Mouse (Mus musculus) fibroblast of lung, adult 2 months (primary cell): Measurements from ENCODE around the gene Plxna2.

Source experiments
- DNase-seq: peaks from one replicate; pipeline ENCODE4 v3.0.0-alpha.2; 2011; ENCODE audit warnings: low read depth

Plxna2 gene

DNA sequence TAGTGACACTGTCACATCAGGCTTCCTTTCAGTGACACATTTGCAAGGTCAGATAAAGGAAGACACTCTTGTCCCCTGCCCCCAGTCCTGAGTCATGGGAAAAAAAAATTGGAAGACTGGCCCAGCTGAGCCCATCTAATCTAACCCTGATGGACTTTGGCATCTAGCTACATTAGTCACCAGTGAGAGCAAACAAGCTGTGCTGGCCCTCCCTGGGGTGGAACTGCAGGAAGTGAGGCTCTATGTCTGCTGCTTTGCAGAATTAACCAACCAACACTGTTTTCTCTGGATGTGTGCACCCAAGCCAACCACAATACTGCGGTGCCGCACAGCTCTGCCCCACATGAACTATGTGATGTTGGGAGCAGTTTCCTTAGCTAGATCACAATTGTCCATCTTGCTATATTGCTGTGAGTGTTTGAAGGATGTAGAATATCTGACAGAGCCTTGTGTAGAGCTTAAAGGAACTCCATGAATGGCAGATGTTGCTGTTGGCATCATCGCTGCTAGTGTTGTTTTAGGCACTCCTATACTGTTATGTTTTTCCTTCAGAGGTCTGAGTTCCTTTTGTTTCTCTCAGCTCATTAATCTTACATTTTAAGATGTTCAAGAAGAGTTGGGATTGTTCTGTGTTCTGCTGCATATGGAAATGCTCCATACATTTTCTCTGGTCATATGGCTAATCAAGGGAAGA lies 42.6 kb downstream of the Plxna2 start:
- DNase-seq, result peak; percentile 89

DNA sequence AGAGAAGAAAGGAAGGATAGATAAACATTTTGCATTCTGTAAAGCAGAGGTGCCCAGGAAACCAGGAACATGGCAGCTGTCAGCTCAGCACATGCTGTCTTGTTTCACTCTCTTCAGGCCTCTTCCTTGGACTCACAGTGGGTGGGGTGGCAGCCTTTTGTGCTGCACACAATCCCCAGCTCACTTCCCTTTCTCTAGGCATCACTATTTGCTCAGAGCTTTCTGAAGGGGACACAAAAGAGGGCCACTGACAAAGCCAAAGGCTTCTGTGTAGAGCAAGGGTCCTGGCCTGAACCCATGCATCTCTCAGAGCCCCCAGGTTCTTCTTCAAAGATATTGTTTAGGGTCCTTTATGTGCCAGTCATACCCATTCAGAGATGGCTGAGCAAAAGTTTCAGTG lies 45.0 kb downstream of the Plxna2 start:
- DNase-seq, result no peak

DNA sequence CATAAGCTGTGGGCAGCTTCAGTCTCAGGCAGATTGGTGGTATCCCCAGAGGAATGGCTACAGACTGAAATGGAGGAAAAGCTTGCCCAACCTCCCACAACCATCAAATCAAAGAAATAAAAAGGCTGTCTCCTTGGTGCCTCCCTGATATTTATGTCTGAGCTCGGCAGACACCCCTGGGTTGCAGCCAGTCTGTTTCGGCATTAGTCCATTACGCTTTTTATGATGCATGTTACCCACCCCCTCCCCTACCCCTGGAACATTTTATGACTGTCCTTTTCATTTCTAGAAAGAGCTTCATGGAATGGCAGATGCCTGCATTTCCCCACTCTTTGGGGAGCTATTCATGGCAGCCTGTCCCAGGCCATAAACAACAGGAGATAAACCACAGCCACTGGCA lies 47.7 kb downstream of the Plxna2 start:
- no peak for DNase-seq

DNA sequence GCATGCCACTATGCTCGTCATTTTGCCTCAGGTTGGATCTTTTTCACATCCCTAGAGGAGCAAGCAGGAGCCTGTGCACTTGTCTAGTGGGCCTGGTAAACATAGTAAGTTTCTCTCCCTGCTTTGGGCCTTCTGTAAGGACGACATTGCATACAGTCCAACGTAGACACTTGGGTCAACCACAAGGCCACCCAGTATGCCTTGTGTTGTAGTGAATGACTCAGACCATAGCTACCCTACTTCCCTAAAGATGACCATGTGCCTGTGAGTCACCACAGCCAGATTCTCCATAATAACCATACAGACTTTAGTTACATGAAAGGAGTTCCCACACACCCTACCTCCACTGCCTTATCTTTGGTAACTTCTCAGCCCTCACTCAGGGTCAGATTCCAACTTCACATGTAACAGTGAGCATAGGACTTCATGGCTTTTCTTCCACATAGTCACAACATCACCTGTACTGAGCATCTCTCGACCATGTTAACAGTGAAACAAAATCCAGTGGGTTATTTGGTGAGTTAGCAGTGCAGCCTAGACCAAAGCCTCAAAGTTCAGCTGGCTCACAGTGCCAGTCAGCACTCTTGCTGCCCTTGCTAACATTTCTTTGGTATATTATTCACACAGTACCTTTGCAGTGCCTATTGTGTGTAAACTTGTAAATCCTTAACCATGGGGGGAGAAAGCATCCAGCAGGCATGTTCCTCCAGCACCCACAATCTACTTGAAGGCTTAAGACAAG lies 53.9 kb downstream of the Plxna2 start:
- peak; percentile 40 for DNase-seq

DNA sequence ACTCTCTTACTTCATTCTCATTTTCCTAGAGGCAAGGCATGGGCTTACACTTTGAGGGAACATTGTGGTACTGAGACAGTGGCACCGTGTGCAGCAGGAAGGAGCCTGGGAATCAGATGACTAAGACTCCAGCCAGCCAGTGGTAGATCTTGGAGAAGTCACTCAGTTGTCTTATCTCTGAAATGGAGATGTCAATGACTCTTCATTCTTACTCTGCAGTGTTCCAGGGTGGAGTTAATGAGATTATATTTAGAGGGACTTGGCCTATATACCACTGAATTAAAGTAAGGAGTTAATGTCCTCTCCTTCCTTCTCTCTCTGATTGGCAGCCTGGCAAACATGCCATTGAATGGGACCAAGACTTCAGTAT lies 54.5 kb downstream of the Plxna2 start:
- DNase-seq, result no peak

DNA sequence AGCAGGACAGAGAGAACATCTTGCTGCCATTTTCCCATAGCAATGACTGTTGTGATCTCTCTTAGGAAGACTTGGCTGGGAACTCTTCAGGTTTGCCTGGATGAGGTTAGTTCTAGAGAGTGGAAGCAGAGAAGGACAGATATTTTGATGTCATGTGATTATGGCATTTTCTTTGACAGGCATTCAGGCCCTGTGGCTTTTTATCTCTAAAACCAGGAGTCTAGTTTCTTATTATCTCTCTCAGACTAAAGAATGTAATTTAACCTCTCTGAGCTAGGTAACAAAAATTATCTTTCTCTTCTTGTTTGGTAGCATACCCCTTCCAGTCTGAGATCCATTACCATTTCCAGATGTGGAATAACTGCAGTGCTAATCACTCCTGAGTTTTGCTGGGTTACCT lies 55.2 kb downstream of the Plxna2 start:
- DNase-seq, result no peak

DNA sequence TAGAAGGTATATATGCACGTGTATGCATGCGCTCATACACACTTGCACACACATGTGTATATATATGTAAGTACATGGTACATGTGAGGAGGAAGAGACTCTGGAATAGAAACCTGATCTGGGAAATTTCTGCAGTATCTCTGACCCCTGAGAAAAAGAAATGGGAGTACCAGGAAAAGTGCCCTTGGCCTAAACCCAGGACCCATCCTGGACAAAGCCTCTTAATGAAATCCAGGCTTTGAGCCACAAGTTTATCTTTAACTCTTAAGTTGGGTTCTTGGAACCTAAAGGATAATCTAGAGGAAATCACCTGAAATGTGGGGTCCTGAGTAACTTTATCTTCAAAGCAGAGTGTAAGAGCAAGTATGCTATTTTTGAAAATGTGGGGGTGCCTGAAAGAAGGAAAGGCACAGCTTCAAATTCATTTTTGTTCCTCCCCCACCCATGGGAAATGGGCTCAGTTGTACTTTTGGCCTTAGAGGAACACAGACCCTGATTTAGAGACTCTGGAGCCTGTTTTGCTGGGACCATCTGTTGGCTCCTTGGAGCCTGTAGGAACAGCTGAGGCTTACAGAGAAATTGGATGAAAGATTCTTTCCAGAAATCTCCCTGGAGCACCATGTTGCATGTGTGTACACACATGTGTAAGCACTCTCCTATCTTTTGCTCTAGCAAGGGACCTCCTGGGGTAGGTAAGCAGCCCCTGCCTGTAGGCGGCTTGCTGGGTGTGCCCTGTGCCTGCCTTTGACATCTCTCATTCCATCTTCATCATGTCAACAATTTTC lies 57.3 kb downstream of the Plxna2 start:
- no peak for DNase-seq

DNA sequence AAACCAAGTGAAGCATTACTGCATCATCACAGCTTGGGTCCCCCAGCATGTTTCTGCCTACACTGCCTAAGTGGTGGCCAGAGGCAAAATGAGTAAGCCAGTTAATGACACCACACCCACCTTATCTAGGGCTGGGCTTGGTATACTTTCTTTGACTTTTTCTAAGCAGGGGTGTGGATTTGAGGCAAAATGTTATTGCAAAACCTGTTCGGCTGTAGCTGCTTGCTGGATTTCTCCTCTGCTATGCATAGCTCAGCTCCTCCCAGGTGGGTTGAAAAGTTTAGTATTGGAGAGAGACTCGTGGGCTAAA lies 57.8 kb downstream of the Plxna2 start:
- no peak for DNase-seq

DNA sequence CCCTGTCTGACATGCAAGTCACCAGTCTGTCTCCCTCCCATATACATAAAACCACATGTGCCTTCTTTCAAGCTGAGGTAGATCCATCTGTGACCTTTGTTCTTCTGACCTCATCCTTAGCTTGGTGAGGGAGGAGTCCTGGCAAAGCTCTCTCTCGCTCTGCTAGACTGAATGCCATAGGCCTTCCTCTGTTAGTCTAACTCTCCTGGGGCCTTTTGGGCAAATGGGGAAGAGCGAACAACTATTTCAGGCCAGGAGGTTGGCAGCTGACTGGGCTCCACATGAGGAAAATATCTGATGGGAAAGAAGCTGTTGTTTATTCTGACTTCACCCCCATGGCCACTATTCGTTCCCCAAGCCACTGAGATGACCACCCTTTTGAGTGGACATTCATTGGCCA lies 59.9 kb downstream of the Plxna2 start:
- no peak for DNase-seq

DNA sequence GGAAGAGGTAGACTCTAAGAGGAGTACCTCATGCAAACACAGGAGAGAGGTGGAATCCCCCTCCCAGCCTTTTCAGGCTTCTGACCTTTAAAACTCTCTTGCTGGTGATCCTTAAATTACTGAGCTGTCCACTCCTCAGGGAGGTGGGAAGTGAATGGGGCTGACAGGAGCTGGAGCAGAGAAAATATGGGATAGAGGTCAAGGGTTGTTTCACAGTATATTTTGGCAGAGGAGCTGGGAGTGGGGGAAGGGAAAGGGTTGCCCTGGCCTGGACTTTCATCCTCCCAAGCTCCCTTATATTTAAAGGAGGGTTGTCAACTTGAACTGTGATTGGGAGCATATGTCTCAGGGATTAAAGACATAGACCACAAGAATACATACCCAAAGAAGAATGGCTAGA lies 61.1 kb downstream of the Plxna2 start:
- no peak for DNase-seq

DNA sequence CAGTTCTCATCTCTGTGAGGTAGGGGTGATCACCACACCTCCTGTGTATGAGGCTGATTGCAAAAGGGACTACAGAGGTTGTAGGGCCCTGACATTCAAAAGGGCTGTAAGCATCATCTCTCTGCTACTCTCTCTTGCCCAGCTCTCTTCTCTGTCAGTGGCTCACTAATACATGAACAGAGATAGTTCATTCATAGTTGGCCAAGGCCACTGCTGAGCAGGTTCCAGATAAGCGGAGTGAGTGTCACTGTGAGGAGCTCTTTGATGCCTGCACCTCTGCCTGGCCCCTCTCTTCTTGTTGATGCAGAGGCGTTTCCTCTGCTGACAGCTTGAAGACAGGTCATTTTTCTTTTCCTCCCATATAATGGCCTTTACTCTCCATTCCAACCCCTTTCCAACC lies 62.1 kb downstream of the Plxna2 start:
- no peak for DNase-seq

DNA sequence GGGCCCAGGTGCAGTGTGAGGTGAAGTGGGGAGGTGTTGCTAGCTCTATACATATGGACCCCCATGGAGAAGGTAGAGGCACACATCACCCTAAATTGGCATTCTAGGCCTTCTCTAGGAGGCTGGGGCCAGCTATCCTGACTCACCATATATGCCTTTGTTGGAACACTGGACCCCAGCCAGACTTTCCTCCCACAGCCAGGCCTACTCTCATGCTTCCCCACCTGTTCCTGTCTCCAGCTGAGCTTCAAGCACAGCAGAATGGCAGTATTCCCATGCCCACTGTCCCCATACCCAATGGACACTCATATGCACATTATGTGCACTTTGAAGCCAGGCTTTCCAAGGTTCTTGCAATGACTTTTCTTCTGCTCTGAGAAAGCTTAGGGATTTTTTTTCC lies 64.0 kb downstream of the Plxna2 start:
- DNase-seq, result no peak

DNA sequence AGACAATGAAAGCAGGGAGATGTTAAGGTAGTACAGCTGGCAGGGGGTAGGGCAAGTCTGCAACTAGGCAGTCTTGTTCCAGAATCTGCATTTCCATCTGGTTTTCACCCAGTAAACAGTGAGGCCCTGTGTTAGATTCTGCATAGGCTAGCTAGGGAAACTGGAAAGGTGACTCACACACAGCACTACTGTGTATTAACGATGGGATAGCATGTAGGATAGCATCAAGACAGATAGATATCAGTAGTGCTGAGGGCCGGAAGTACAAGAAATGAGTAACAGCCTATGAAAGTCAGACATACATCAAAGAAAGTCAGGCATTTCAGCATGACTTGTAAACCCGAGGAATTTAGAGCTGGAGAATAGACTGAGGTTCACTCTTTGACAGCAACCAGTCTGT lies 65.1 kb downstream of the Plxna2 start:
- no peak for DNase-seq

DNA sequence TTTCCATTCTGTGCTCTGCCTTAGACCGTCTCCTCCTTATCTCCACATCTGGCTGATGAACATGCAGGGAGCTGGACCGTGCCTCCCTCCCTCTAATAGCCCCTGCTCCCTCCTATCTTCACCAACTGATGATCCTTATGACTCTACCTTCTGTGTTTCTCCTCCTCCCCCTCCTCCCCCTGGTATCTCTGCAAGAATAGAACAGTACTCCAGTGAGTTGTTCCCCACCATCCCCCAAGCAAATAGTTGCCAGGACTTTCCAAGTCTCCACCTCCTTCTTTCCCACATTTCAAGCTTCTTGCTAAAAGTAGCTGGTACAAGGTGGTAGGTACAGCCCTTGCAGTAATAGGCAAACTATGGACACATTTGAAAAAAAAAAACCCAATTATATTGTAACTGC lies 67.9 kb downstream of the Plxna2 start:
- no peak for DNase-seq

DNA sequence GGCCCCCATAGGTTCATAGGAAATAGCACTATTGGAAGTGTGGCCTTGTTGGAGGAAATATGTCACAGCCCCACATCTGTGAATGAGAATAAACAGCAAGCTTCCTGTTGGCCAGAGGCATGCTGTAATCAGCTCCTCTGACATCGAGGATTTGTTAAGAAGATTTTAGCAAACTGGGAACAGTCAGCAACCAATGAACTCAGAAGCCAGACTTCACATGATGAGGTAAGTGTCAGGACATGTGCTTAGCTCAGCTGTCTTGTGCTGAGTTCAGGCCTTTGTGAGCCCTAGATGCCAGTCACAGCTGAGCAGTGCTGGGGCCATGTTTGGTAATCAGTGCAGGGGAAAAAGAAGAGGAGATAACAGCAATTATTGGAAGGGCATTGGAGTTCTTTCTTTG lies 69.7 kb downstream of the Plxna2 start:
- no peak for DNase-seq

DNA sequence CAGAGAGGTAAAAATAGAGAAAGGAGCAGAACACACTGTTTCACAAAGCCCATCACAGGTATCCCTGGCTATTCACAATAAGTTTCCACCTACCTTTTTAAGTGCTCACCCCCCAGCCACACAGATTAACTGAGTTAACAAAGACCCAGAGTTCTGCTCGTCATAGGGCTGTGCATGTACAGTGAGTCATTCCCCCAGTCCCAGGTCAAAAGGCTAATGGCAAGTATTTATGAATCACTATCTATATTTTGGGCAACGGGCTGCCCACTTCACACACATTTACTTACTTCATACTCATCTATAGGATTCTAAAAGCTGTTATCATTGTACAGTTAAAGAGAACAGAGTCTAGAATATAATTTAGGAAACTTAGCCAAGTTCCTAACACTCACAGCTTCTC lies 70.1 kb downstream of the Plxna2 start:
- no peak for DNase-seq

DNA sequence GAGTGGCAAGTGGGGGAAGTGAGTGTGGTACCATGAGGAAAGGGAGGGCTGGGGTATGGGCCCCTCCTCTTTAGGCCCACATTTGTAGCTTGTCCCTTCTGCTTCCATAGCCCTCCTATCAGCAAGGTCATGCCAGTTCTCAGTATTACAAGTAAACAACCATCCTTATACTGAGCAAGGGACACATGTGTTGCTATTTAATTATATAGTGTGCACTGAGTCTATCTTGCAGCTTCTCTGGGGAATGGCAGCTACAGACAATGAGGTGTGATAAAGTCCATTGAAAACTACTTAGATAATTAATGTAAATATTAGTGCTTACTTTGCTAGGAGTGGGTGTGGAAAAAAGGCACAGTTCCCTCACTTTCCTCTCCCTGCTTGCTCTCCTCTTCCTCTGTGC lies 75.0 kb downstream of the Plxna2 start:
- no peak for DNase-seq

DNA sequence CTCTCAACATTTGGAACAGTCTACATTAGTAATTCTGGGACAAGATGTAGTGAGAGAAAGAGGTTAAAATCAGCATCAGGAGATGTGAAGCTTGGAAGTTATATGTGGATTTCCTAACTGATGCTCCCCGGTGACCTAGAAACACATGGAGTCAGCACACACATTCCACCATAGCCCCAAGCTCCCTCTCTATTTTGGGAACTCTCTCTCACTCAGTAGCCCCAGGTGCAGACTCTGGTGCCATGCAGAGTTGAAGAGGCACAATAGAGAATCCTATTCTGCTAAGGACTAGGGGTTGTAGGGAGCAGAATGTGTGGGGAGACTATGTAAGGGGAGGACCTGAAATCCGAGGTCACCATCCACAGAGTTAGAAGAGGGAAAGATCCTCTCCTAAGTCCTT lies 75.5 kb downstream of the Plxna2 start:
- no peak for DNase-seq

DNA sequence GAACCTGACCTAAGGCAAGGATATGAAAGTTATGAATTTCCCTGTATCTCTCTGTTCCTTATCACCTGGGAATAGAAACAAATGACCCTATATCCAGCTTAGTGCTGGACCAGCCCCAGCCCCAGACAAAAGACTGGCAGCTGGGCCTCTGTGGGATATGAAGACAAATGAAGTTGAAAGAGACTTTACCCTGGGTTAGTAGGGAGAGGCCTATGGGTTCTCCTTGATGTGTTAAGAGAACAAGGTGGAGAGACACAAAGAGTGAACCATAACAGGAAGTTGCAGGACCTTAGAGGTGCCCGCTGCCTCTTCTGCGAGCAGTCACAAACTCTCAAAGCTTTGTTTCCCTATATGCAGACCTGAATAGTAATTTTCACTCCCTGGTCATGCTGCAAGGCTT lies 76.8 kb downstream of the Plxna2 start:
- no peak for DNase-seq

DNA sequence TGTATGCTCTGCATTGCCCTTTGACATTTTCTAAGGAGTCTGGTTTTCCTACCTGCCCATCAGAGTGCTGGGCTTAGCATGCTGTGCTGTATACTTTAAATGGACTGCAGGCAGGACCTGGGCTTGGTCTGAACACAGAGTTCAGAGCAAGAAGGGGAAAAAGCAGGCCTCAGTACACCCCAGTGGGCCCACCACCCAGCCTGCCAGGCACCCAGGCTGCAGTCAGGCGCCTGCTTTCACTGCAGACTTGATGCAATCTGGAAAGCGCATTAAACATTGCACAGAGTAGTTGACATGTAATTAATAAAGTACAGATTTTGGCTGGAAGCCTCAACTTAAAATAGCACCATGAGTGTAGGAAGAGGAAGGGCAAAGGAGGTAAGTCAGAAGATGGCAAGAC lies 79.4 kb downstream of the Plxna2 start:
- DNase-seq, result no peak

DNA sequence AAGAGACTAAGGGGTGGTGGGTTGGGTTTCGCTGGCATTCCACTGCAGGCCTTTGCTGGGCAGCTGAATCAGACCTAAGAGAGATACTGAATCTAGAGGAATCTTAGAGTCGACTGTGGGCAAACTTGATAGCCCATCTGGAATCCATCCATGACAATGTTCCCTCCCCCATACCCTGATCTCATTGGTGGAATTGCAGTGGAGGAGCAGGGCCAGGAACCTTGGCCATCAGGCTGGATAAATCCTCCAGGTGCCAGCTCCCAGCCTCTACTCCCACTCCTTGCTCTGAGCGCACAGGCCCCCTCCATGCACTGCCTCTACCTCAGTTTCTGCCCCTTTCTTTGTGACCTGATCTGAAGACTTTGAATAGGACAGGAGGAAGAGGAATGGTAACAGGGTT lies 81.3 kb downstream of the Plxna2 start:
- DNase-seq, result no peak

DNA sequence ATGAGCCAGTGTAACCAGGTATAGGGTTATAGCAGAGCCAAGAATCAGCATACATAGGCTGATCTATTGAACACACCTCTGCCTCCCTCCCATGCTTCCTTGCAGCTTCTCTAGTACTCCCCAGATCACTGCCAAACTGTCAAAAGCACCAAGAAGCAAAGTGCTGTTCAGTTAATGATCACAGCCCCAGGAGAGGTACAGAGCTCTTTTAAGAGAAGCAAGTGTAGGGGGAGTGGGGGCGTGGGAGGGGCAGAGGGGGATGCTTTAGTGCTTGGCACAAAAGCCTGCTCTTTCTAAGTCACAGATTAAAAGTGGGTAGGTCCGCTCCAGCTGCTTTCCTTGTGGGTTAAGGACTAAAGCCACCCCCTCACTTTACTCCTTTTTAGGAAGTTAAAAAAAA lies 85.2 kb downstream of the Plxna2 start:
- no peak for DNase-seq

DNA sequence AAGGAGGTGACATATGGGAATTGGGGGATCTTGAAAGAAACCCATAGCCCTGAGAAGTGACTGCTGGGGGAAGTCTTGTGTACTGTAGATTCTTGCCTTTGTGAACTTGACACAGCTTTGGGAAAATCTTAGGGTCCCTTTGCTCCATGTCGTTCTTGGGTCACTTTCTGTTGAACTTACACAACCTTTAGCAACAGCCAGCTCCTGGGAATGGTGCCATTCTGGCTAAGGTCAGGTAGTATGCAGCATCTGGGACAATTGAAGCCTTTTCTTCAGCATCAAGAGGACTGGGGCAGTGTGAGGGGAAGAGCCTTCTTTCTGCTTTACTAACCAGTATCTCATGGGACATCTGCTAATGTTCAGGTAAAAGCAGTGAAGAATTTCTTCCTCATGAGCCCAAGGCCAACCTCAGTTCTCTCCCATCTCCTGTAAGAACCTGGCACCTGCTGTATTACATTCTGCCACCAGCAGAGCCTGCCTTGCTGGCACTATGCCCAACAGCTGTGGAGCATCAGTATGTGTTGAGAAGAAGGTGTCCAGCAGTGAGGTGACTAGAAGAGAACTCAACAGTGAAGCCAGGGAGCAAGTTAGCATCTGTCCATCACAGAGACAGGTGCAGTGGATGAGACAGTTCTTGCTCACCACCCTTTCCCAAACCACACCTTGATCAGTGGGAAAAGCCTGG lies 86.3 kb downstream of the Plxna2 start:
- DNase-seq, result no peak
